Mouse (Mus musculus): ENCODE measurements around the gene Kcnma1.

Kcnma1 gene

GRCm38 (mm10) chr14:23651682-23652081 lies 362.6 kb downstream of the Kcnma1 start:
- DNase-seq = no peak

GRCm38 (mm10) chr14:23650126-23650525 lies 364.2 kb downstream of the Kcnma1 start:
- DNase-seq = no peak

DNA sequence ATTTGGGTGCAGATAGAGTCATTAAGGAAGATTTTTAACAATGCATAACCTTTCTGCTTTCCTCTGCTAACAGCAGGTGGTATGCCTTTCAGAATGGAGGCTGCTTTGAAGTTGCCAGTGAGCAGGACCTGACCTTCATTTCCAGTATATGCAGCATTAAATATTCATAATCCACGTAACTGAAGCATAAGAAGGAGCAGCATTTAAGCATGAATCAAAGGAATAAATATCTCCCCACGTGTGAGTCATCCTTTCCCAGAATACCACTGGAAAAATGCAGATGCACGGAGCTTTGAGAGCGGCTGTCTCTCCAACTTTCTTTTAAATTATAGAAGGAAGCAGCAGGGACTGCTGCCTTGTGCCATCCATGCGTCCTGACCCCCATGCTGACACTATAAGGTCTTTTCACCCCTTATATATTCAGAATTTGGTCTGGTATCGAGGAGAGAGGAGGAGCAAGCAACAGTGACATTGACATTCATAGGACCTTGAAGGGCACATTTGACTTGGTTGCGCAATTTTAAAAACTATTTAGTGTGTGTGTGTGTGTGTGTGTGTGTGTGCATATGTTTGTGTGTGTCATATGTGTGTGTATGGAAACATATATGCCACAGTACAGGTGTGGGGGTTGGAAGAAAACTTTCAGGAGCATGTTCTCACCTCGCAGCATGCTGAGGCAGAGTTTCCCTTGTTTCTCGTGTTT lies 368.8 kb downstream of the Kcnma1 start:
- no peak for DNase-seq

GRCm38 (mm10) chr14:23643162-23643561 lies 371.1 kb downstream of the Kcnma1 start:
- DNase-seq = no peak

GRCm38 (mm10) chr14:23640665-23641064 lies 373.6 kb downstream of the Kcnma1 start:
- DNase-seq = no peak

DNA sequence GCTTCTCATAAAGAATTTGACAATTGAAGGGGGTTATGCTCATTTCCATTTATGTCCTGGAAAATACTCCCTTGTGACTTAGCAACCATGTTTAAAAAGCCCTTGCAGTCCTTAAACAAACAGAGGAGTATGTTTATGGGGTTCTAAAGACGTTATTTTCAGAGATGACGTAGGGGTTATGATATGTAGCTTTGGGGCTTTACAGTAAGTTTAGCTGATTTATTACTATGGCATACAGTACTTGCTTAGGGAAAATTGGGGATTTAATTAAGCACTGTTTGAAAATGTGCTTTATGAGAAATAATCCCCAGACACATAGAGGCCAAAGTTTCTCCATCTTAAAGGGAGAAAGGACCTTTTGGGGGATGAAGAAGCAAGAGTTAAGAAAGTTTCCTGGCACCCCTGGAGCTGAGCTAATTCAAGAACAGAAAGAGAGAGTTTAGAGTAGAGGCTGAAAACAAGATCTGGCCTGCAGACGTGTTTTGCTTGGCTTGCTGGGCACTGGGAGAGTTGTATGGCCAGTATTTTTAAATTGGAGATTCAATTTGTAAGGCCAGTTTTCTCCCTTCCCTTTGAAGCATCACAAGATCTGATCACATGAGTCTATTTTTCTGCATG lies 376.1 kb downstream of the Kcnma1 start:
- DNase-seq = no peak

- no peak for DNase-seq
Measured at GRCm38 (mm10) chr14:23635903-23636302, 378.4 kb downstream of the Kcnma1 start.

DNA sequence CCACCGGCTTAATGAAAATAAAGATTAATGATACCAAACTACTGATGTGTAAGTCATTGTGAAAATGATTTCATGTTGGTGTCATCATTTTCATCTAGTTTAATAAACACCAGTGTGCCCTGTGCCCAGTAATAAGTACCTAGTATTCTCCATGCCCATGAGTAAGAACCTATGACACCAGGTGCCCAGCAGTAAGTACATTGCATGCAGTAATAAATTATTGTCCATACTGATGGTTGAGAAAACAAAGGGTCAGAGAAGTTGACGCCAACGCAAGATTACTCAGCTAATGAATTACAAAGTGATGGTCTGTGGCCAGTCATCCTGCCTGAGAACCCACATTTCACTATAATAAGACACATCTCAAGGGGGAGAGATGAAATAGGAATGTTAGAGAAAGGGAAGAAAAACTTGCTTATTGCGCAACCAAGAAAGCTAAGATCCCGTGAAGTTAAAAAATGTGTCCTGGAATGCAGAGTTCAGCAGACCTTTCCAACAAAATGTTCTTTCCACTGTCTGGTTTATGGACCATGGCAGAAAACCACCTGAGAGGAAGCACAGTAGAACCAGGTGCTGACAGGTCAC lies 381.2 kb downstream of the Kcnma1 start:
- no peak for DNase-seq

- no peak for DNase-seq
Measured at GRCm38 (mm10) chr14:23626925-23627324, 387.4 kb downstream of the Kcnma1 start.

DNA sequence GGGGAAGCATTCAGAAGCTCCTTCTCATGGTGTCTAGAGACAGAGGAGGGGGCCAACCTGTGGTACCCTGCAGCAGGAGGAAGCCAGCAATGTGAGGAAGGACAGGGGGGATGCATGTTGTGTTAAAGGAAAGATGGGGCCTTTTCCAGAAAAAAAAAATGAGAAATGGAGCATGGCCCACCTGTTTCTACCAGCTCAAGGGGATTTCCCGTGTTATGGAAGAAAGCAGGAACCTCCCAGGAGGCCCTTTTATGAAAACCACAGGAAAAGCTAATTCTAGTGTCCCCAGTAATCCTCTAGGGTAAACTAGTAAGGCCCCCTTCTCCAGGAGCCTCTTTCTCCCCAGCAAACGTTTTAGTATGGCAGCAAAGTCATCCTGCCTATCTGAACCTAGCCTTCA lies 388.2 kb downstream of the Kcnma1 start:
- DNase-seq = no peak

GRCm38 (mm10) chr14:23625436-23625835 lies 388.9 kb downstream of the Kcnma1 start:
- DNase-seq = no peak

DNA sequence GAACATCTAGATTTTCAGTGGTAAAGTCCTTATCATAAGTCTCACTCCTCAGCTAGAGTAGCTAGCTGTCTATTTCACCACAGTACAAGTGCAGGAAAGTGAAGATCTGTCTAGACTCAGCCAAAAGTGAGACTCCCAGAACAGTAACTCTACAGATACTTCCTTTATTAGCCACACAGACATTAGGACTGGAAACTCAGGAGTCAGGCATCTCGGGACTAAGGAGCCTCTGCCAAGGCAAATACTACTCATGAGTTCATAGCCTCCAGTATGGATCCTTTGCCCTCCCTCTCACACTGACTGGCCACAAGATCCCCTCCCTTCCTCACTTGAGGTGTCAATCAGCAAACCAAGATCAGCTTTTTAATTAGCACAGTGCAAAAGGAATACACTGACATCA lies 389.8 kb downstream of the Kcnma1 start:
- no peak for DNase-seq

DNA sequence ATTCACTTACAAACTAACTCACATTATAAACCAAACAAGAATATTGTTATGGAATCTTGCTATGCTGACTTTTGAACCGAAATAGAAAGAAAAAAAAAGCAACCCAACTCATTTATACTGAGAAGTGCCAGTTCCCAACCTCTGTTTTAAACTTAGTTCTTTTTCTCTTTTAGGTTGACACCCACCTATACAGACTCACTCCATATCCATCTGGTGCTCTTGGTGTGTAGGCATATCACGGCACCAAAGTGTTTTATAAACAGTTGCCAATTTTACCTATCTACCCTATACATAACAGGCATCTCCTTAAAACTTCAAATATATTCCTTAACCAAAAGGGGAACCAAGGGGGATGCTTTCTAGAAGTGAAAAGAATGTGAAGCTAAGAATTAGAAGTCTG lies 393.6 kb downstream of the Kcnma1 start:
- no peak for DNase-seq

DNA sequence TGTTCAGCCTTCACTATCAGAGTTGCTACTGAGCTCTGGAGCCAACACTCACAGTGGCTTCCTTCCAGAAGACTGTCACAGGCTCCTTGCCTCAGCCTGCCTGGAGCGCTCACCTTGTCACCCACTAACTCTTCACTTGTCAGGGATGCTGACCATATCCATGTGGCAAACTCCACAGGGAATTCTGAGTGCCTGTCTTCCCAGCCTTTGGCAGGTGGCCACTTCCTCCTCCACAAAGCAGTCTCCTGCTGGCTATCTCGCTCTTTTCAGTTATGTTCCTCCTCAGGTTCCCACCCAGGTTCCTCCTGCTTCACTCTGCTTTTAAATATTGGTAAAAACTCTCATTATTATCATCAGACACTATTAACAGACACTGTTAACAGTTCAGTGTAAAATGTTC lies 395.3 kb downstream of the Kcnma1 start:
- no peak for DNase-seq

- DNase-seq = no peak
Measured at GRCm38 (mm10) chr14:23618081-23618480, 396.2 kb downstream of the Kcnma1 start.

GRCm38 (mm10) chr14:23610054-23610453 lies 404.2 kb downstream of the Kcnma1 start:
- DNase-seq = no peak

DNA sequence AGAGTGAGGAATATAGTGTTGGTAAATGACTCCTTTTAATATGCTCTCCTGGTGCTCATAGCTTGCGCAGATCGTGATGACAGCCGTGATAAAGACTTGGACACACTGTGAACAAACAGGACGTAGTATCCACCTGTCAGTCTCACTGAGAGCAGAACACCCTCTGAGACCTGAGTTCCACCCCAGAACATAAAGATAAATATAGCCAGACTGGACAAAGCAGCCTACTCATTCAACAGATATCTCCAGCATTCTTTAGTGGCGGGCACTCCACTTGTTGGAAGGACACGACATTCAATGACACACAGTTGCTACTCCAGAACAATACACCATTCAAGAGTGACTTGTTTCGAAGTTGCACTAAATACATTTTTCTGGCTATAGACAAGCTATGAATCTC lies 408.6 kb downstream of the Kcnma1 start:
- no peak for DNase-seq

GRCm38 (mm10) chr14:23602937-23603336 lies 411.4 kb downstream of the Kcnma1 start:
- DNase-seq = no peak

- DNase-seq = no peak
Measured at GRCm38 (mm10) chr14:23602054-23602453, 412.2 kb downstream of the Kcnma1 start.

DNA sequence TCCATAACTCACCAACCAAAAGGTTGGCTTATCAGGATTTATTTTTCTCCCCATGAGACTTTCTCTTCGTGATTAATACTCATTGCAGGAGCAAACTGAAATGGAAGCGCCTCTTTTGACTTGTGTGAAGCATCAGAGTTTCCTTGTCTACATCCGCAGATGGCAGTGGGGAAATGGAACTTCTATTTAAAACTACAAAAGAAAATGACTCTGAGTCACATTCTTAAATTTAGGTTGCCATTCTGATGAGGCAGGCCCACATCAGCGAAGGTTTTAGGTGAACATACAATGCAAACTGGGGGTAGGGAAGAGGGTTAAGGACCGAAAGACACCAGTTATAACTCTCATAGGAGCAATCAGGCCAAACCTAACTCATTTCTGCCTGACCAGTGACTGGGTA lies 419.7 kb downstream of the Kcnma1 start:
- no peak for DNase-seq

- no peak for DNase-seq
Measured at GRCm38 (mm10) chr14:23592826-23593447, 421.4 kb downstream of the Kcnma1 start.

GRCm38 (mm10) chr14:23589744-23590481 lies 424.4 kb downstream of the Kcnma1 start:
- DNase-seq = no peak

GRCm38 (mm10) chr14:23587451-23587850 lies 426.8 kb downstream of the Kcnma1 start:
- DNase-seq = no peak
